Mouse (Mus musculus): ENCODE measurements around the gene Mfsd9.
"Not testable (repeated sequence)": the region's sequence is repeated elsewhere in the genome, so short reads cannot be mapped to it uniquely, and the experiment has no call there.

Mfsd9 gene

GRCm38 (mm10) chr1:40783450-40783849 is 7.0 kb downstream of the Mfsd9 start:
- in situ Hi-C loops (cut with MboI, MseI): no loop called here

DNA sequence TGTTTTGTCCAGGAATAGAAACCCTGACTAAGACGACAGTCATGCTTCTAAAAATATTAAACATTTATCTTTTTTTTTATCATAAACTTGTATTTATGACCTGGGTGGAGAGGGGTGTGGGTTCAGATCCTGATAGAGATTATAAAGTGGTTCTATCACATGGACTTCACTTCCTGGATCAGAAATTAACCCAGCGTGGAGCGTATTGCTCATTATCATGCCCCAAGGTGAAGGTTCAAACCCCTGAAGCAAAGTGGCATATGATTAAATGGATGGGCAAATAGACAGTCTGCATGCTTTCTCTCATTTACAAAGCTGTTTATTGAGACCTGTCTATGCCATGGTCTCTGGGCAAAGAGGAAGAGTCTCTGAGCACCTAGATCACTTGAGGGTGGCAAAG is 13.7 kb downstream of the Mfsd9 start:
- in situ Hi-C loops (cut with MboI, MseI): no loop called here

- in situ Hi-C loops (cut with MboI, MseI): no loop called here
Measured at GRCm38 (mm10) chr1:40776102-40776501, 14.4 kb downstream of the Mfsd9 start.

DNA sequence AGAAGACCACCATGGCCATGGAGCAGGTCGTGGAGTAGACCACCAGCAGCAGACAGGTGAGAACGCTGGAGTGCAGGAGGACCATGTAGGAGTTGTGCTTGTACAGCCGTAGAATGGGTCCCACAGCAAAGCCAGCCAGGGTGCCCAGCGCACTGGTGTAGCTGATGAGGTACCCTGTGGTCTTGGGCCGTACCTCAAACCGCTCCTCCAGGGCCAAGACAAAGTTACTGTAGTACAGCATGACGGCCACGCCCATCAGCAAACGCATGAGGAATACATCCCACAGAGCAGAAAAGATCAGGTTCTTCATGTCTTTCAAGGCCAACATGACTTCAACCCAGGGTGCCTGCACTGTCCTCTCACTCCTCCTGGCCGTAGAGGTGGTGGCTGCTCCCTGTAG is 16.4 kb downstream of the Mfsd9 start:
- in situ Hi-C loops (cut with MboI, MseI): no loop called here

GRCm38 (mm10) chr1:40773234-40773633 is 17.3 kb downstream of the Mfsd9 start:
- in situ Hi-C loops (cut with MboI, MseI): no loop called here

GRCm38 (mm10) chr1:40771196-40771970 is 19.1 kb downstream of the Mfsd9 start:
- in situ Hi-C loops (cut with MboI, MseI): no loop called here

GRCm38 (mm10) chr1:40769331-40769894 is 21.1 kb downstream of the Mfsd9 start:
- in situ Hi-C loops (cut with MboI, MseI): loop anchor here (5.0 kb wide), 1 partner anchor 187 kb away; the partner anchor contains the start of gene Slc9a4

DNA sequence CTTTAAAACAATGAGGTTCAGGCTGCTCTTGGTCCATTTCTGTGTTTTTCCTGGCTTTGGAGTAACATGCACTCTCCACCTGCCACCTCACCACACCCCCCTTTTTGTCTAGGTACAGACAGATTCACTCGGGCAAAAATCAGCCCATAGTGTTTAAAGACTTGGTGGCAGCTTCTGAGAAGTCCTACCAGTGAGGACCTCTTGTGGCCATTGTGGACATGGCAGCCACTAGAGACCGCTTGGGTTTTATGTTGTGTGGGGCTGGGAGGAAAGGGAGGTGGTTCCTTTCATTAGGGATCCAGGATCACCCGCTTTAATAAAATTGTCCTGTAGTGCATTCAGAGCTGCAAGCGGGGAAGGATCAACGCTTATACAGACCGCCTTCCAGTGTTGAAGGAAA is 21.9 kb downstream of the Mfsd9 start:
- in situ Hi-C loops (cut with MboI, MseI): loop anchor here (5.0 kb wide), 1 partner anchor 186 kb away; the partner anchor contains the start of gene Slc9a4

DNA sequence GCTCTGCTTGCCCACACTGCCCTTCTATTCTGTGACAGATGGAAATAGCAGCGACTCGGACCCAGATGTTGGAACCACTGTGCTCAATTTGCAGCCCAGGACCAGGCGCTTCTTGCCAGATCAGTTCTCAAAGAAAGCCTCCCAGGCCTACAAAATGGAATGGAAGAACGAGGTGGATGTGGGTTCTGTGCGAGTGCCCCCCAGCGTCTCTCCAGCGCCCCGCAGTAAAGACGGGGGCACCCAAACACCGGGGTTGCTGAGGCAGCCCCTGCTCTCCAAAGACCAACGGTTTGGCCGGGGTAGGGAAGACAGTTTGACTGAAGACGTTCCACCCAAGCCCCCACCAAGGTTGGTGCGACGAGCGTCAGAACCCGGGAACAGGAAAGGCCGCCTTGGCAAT is 22.9 kb downstream of the Mfsd9 start:
- in situ Hi-C loops (cut with MboI, MseI): loop anchor here (5.0 kb wide), 1 partner anchor 185 kb away; the partner anchor contains the start of gene Slc9a4

GRCm38 (mm10) chr1:40765521-40765920 is 25.0 kb downstream of the Mfsd9 start:
- in situ Hi-C loops (cut with MboI, MseI): loop anchor here (5.0 kb wide), 1 partner anchor 183 kb away; the partner anchor contains the start of gene Slc9a4

DNA sequence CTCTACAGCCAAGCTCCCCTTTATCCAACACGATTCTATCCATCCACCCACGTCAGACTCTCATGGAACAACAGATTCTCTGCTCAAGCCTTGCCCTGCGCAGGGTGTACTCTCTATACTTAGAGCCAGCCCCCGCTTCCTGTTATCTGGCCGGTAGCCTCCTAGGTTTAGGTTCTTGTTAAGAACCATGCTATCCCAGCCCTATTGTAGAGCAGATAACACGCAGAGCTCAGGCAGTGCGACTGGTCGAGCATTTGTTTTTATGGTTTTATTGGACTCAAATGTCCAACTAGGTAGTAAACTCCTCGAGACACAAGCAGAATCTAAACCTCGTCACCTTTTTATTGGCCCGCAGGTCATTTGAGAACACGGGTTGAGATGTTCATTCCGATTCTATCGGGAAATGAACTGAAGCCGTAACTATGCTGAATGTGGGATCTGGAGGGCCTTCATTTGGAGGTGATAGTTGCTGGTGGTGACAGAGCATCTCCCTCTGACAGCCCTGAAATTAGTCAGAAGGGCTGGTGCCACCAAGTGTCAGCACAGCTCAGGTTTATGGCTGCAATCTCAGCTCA is 25.7 kb downstream of the Mfsd9 start:
- in situ Hi-C loops (cut with MboI, MseI): loop anchor here (5.0 kb wide), 1 partner anchor 182 kb away; the partner anchor contains the start of gene Slc9a4

- in situ Hi-C loops (cut with MboI, MseI): no loop called here
Measured at GRCm38 (mm10) chr1:40764042-40764441, 26.4 kb downstream of the Mfsd9 start.

DNA sequence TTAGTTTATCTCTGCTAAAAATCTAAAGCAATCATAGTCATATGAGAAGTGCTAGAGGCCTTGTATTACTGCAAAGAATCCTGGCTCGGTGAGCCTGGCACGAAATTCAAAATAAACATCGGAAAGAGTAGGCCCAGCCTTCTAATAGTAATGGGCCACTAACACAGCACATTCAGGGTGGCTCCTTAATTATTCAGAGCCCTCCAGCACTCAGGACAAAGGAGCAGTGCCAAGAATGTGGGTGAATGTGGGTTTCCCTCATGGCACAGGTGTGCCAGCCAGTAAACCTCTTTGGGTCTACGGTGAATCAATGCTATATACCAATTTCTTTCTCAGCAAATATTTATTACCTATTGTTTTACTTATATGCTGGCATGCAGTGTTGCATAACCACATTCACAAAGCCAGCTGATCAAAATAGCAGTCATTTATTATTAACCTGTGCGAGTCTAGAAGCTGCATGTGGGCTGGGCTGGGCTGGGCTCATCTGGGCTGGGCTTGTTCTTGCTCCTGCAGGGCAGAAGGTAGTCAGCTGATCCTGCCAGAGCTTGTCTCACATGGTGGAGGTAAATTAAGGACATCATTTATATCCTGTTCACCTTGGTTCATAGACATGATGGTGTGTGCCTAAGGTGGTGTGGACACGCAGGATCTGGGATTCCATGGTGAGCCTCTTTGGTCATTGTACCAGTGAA is 30.6 kb downstream of the Mfsd9 start:
- in situ Hi-C loops (cut with MboI, MseI): no loop called here

DNA sequence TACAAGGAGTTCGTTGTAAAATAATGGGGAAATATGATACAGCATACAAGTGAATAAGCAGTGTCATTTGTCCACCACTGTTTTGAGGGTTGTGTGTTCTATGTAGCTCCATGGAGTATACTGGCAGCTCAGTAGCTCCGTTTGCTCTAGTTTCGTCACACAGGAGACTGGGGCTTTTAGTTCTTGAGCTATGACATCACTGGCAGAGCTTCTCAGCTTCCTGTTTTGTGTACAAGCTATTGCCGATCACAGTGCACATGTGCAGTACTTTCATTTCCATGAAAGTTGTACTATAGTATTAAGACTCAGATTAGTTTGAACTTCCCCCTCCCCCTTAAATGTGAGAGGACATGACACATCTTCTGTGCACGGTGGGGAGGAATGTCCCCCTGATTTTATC is 44.4 kb downstream of the Mfsd9 start:
- in situ Hi-C loops (cut with MboI, MseI): no loop called here

- in situ Hi-C loops (cut with MboI, MseI): no loop called here
Measured at GRCm38 (mm10) chr1:40740739-40741138, 49.7 kb downstream of the Mfsd9 start.

DNA sequence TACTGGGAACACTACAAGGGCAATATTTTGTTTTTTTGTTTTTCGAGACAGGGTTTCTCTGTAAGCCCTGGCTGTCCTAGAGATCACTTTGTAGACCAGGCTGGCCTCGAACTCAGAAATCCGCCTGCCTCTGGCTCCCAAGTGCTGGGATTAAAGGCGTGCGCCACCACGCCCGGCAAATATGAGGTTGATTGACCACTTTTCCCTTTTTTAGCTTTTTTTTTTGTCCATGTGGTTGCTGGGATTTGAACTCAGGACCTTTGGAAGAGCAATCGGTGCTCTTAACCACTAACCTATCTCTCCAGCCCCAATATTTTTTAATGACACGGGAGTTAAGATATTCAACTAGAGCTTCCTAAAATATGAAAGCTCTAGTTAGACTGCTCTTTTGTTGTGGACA is 52.2 kb downstream of the Mfsd9 start:
- in situ Hi-C loops (cut with MboI, MseI): not testable (repeated sequence)

DNA sequence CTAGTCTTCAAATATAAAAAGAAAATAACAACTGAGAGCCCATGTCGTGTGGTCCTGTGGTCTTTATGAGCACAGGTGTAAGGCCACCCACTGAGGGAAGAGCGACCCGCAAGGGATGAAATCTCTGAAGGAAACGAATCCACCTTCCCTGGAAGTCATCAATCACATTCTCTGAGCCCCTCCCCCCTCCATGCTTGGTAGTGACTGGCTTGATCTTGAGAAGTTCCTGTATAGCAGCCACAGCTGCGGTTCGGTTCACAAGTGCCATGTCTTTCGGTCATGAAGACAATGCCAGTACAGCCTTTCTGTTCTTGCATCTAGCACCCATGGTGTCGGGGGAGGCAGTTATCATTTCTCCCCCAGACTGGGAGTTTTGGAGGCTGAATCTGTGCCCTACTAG is 52.8 kb downstream of the Mfsd9 start:
- in situ Hi-C loops (cut with MboI, MseI): no loop called here

DNA sequence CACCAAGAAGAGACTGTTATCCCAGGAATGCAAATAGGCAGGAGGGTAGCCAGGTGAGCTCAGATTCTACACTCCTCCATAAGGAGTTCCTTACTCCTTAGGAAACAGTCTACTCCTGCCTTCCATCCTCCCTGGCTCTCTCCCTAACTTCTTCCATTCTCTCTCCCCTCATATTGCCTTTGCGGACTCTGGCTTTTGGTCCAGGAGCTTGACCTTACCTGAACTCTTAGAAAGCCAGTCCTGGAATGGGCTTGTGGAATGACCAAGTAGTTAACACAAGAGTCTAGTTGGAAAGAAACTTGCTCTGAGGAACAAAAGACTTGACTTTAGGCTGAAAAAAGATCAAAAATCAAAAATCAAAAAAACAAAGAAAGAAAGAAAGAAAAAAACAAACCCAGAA is 61.9 kb downstream of the Mfsd9 start:
- in situ Hi-C loops (cut with MboI, MseI): no loop called here

DNA sequence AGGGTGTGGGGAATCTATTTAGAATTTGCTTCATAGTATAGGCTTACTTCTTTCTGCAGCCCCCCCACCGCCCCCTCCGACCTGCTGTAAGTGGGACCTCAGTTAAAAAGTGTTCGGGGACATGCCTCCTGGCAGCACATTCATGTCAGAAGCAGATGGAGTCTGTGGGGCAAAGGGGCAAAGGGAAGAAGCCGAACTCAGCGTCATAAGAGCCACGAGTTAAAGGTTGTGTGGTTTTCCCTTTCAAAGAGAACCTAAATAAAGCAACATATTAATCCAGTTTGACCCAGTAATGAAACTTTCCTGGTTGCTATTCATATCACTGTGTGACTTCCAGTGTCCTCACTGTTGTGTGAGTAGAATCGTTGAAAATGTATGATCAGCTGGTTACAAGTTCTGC is 63.1 kb downstream of the Mfsd9 start:
- in situ Hi-C loops (cut with MboI, MseI): no loop called here

DNA sequence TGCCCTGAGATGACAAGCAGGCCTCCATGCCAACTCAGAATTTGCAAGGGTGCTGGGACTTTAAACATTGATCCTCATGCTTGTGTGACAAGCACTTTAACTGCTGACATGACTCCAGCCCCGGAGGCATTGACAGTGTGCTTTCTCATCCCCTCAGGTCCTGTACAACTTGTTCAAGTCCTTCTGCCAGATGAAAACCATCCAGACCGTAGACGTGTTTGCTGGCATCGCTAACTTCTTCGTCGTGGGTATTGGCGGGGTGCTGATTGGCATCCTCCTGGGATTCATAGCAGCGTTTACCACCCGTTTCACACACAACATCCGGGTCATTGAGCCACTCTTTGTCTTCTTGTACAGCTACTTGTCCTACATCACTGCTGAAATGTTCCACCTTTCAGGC is 64.4 kb downstream of the Mfsd9 start:
- in situ Hi-C loops (cut with MboI, MseI): no loop called here

All from T-helper 1 cell (primary cell).